Mouse (Mus musculus): ENCODE results near the gene Garem2. TPM values are rescaled to one million over a fixed set of nuclear protein-coding genes. Genes with fewer than 3 reads are reported as not detected.

Garem2 gene
- total and polyA plus RNA-seq, 2 experiments from 2014 or later = 0.14 TPM; not detected in 1

- Histone ChIP-seq H3K9ac (replicated peaks; ENCODE audit: low read depth, low read length) (no peak overlapping the region), H3K4me1 (ENCODE audit: control insufficient read depth, insufficient read depth) (peaks cover 14% of the 10 kb centered on the region; the same call in 1 of the 2 replicates), H3K36me3 (replicated peaks; ENCODE audit: control insufficient read depth, insufficient read depth, low read length) (peaks cover 2% of the 10 kb centered on the region; the same call in 1 of the 2 replicates), H3K9me3 (replicated peaks; ENCODE audit: control insufficient read depth, low read length) (no peaks in the 10 kb centered on the region), H3K4me2 (ENCODE audit: low read depth, low read length) (no peak overlapping the region), H3K4me3 (ENCODE audit: low read depth, low read length) (no peak overlapping the region), H3K27ac (ENCODE audit: low read depth) (no peak overlapping the region), H3K27me3 (ENCODE audit: control insufficient read depth, insufficient read depth, low read length) (peaks cover 69% of the 10 kb centered on the region)
- 61% methylated on average over 3 of the region's 3 CpGs for WGBS
- DNase-seq (ENCODE audit: low spot score) (no peak), ATAC-seq (ENCODE audit: insufficient read depth, low read depth) (no peak)
- TF ChIP-seq EP300 (IDR thresholded peaks at IDR 0.05; ENCODE audit: low read depth) (no peak), CTCF (IDR thresholded peaks at IDR 0.05; ENCODE audit: low read depth) (no peak)
Measured at GRCm38 (mm10) chr5:30111771-30112170, 6.8 kb downstream of the Garem2 start.

DNA sequence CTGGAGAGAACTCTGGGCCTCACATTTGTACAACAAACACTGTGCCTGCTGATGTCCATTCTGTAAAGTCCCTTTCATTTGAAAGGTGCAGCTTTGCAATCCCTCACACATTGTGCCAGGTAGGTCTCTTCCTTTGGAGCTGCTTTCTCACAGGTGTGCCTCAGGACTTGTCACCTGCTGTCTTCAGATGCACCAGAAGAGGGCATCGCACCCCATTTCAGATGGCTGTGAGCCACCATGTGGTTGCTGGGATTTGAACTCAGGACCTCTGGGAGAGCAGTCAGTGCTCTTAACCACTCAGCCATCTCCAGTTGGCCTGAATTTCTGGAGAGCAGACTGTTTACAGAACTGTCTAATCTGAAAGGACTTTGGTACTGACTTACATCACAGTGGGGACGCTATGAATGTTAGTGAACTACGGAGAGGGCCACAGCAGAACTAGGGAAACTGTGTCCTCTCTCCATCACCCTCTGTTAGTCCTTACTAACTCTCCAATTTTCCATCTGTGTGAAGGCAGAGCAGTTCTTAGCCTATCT, 7.6 kb downstream of the Garem2 start:
- Histone ChIP-seq H3K9ac (replicated peaks; ENCODE audit: low read depth, low read length) (no peak overlapping the region), H3K36me3 (replicated peaks; ENCODE audit: control insufficient read depth, insufficient read depth, low read length) (peaks cover 9% of the 10 kb centered on the region; the same call in 1 of the 2 replicates), H3K4me3 (ENCODE audit: low read depth, low read length) (no peak overlapping the region), H3K27me3 (ENCODE audit: control insufficient read depth, insufficient read depth, low read length) (peaks cover 61% of the 10 kb centered on the region), H3K4me2 (ENCODE audit: low read depth, low read length) (no peak overlapping the region), H3K27ac (ENCODE audit: low read depth) (no peak overlapping the region), H3K4me1 (ENCODE audit: control insufficient read depth, insufficient read depth) (peaks cover 14% of the 10 kb centered on the region; the same call in 1 of the 2 replicates), H3K9me3 (replicated peaks; ENCODE audit: control insufficient read depth, low read length) (no peaks in the 10 kb centered on the region)
- DNase-seq (ENCODE audit: low spot score) = no peak
- WGBS = 89% methylated on average over 3 of the region's 3 CpGs
- no peak for ATAC-seq (ENCODE audit: insufficient read depth, low read depth)
- TF ChIP-seq EP300 (IDR thresholded peaks at IDR 0.05; ENCODE audit: low read depth) (no peak), CTCF (IDR thresholded peaks at IDR 0.05; ENCODE audit: low read depth) (no peak)

DNA sequence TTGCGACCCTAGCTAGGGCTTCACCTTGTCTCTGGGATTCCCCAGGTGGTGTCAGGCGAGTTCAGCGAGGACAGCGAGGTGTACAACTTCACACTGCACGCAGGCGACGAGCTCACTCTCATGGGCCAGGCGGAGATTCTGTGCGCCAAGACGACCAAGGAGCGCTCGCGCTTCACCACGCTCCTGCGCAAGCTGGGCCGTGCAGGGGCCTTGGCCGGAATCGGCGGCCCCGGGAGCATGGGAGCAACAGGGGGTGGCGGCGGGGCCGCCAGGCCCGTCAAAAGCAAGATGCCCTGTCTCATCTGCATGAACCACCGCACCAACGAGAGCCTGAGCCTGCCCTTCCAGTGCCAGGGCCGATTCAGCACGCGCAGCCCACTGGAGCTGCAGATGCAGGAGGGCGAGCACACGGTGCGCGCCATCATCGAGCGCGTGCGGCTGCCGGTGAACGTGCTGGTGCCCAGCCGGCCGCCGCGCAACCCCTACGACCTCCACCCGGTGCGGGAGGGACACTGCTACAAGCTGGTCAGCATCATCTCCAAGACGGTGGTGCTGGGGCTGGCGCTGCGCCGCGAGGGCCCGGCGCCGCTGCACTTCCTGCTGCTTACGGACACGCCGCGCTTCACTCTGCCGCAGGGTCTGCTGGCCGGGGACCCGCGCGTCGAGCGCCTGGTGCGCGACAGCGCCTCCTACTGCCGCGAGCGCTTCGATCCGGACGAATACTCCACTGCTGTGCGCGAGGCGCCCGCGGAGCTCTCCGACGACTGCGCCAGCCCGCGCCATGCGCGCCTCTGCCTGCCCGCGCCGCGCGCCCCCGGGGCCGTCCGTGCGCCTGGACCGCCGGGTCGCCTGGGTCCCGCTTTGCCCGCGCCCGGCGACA, 9.2 kb downstream of the Garem2 start:
- Histone ChIP-seq H3K4me1 (ENCODE audit: control insufficient read depth, insufficient read depth) (peaks cover 14% of the 10 kb centered on the region; the same call in 1 of the 2 replicates), H3K9me3 (replicated peaks; ENCODE audit: control insufficient read depth, low read length) (no peaks in the 10 kb centered on the region), H3K27me3 (ENCODE audit: control insufficient read depth, insufficient read depth, low read length) (peaks cover 53% of the 10 kb centered on the region), H3K9ac (replicated peaks; ENCODE audit: low read depth, low read length) (peak overlapping the region; percentile 42; the same call in 1 of the 2 replicates), H3K4me2 (ENCODE audit: low read depth, low read length) (peak overlapping the region; percentile 83), H3K36me3 (replicated peaks; ENCODE audit: control insufficient read depth, insufficient read depth, low read length) (peaks cover 24% of the 10 kb centered on the region), H3K27ac (ENCODE audit: low read depth) (no peak overlapping the region), H3K4me3 (ENCODE audit: low read depth, low read length) (peak overlapping the region; percentile 50)
- DNase-seq (ENCODE audit: low spot score) (peak; percentile 65), ATAC-seq (ENCODE audit: insufficient read depth, low read depth) (peak; percentile 83)
- TF ChIP-seq EP300 (IDR thresholded peaks at IDR 0.05; ENCODE audit: low read depth) (no peak), CTCF (IDR thresholded peaks at IDR 0.05; ENCODE audit: low read depth) (peak; percentile 58)
- under 1% methylated on average over 87 of the region's 103 CpGs for WGBS

GRCm38 (mm10) chr5:30114761-30115140, 9.8 kb downstream of the Garem2 start:
- Histone ChIP-seq H3K9me3 (replicated peaks; ENCODE audit: control insufficient read depth, low read length) (no peaks in the 10 kb centered on the region), H3K4me3 (ENCODE audit: low read depth, low read length) (peak overlapping the region; percentile 50), H3K27ac (ENCODE audit: low read depth) (no peak overlapping the region), H3K36me3 (replicated peaks; ENCODE audit: control insufficient read depth, insufficient read depth, low read length) (peaks cover 30% of the 10 kb centered on the region), H3K9ac (replicated peaks; ENCODE audit: low read depth, low read length) (peak overlapping the region; percentile 42; the same call in 1 of the 2 replicates), H3K27me3 (ENCODE audit: control insufficient read depth, insufficient read depth, low read length) (peaks cover 50% of the 10 kb centered on the region), H3K4me2 (ENCODE audit: low read depth, low read length) (peak overlapping the region; percentile 83), H3K4me1 (ENCODE audit: control insufficient read depth, insufficient read depth) (peaks cover 14% of the 10 kb centered on the region; the same call in 1 of the 2 replicates)
- ATAC-seq (ENCODE audit: insufficient read depth, low read depth) (no peak; the same call in 1 of the 2 replicates), DNase-seq (ENCODE audit: low spot score) (no peak)
- TF ChIP-seq EP300 (IDR thresholded peaks at IDR 0.05; ENCODE audit: low read depth) (no peak), CTCF (IDR thresholded peaks at IDR 0.05; ENCODE audit: low read depth) (no peak)
- 2% methylated on average over 28 of the region's 28 CpGs for WGBS

GRCm38 (mm10) chr5:30115718-30116117, 10.8 kb downstream of the Garem2 start:
- 54% methylated on average over 10 of the region's 10 CpGs for WGBS
- Histone ChIP-seq H3K4me2 (ENCODE audit: low read depth, low read length) (no peak overlapping the region), H3K9me3 (replicated peaks; ENCODE audit: control insufficient read depth, low read length) (no peaks in the 10 kb centered on the region), H3K36me3 (replicated peaks; ENCODE audit: control insufficient read depth, insufficient read depth, low read length) (peaks cover 40% of the 10 kb centered on the region), H3K27me3 (ENCODE audit: control insufficient read depth, insufficient read depth, low read length) (peaks cover 41% of the 10 kb centered on the region), H3K27ac (ENCODE audit: low read depth) (no peak overlapping the region), H3K4me3 (ENCODE audit: low read depth, low read length) (no peak overlapping the region), H3K4me1 (ENCODE audit: control insufficient read depth, insufficient read depth) (peaks cover 8% of the 10 kb centered on the region; the same call in 1 of the 2 replicates), H3K9ac (replicated peaks; ENCODE audit: low read depth, low read length) (no peak overlapping the region)
- TF ChIP-seq CTCF (IDR thresholded peaks at IDR 0.05; ENCODE audit: low read depth) (peak; percentile 17; the same call in 1 of the 2 replicates), EP300 (IDR thresholded peaks at IDR 0.05; ENCODE audit: low read depth) (no peak)
- no peak for ATAC-seq (ENCODE audit: insufficient read depth, low read depth)
- DNase-seq (ENCODE audit: low spot score) = no peak

Measured in heart, postnatal 0 days (tissue).